In genomic region chr12:16895221-16895928, GRCm38 (mm10) we compare ENCODE assay signal across 8 mouse cellular contexts. TPM values are rescaled to one million over a fixed set of nuclear protein-coding genes. Genes with fewer than 3 reads are reported as not detected.
DNase-seq lines count a peak whose midpoint lies in the region; ATAC-seq and TF ChIP-seq lines count a peak whose summit lies in the region.

No protein-coding gene starts in this region.

- H3K4me1 ChIP-seq in G1E (ENCODE audit: insufficient read depth, low read depth, low read length), result peaks cover 47% of the 10 kb centered on the region
- peaks cover 11% of the 10 kb centered on the region for H3K4me1 ChIP-seq in forebrain, postnatal 0 days (ENCODE audit: insufficient read depth)
- H3K4me1 ChIP-seq in hindbrain, embryonic 13.5 days (replicated peaks), result peaks cover 28% of the 10 kb centered on the region
- peaks cover 14% of the 10 kb centered on the region for H3K4me1 ChIP-seq in lung, embryonic 14.5 days (ENCODE audit: insufficient read depth)

- H3K27me3 ChIP-seq in G1E (ENCODE audit: insufficient read depth, low read length), result no peaks in the 10 kb centered on the region
- no peaks in the 10 kb centered on the region for H3K27me3 ChIP-seq in forebrain, postnatal 0 days (ENCODE audit: insufficient read depth, low read length)
- no peaks in the 10 kb centered on the region for H3K27me3 ChIP-seq in hindbrain, embryonic 13.5 days
- H3K27me3 ChIP-seq in lung, embryonic 14.5 days (ENCODE audit: insufficient read depth, low read length), result no peaks in the 10 kb centered on the region

- peak; percentile 55 for ATAC-seq in G1E (ENCODE audit: extremely low read depth, insufficient number of reproducible peaks, low FRiP score, poor library complexity, severe bottlenecking)
- ATAC-seq in forebrain, postnatal 0 days, result peak; percentile 53
- peak; percentile 81 for ATAC-seq in hindbrain, embryonic 13.5 days (ENCODE audit: low FRiP score)
- ATAC-seq in lung, embryonic 14.5 days (ENCODE audit: insufficient read depth), result peak; percentile 42

- H3K9me3 ChIP-seq in G1E (replicated peaks), result no peaks in the 10 kb centered on the region
- H3K9me3 ChIP-seq in forebrain, postnatal 0 days (ENCODE audit: low read length), result no peaks in the 10 kb centered on the region
- H3K9me3 ChIP-seq in hindbrain, embryonic 13.5 days, result no peaks in the 10 kb centered on the region
- no peaks in the 10 kb centered on the region for H3K9me3 ChIP-seq in lung, embryonic 14.5 days (ENCODE audit: low read depth, low read length)

- peak overlapping the region; percentile 92 for H3K27ac ChIP-seq in forebrain, postnatal 0 days (ENCODE audit: low read depth, low read length)
- H3K27ac ChIP-seq in hindbrain, embryonic 13.5 days, result peak overlapping the region; percentile 96
- H3K27ac ChIP-seq in lung, embryonic 14.5 days (ENCODE audit: low read depth), result peak overlapping the region; percentile 99

- under 1% methylated on average over 39 of the region's 41 CpGs for WGBS in forebrain, postnatal 0 days
- WGBS in hindbrain, embryonic 13.5 days, result under 1% methylated on average over 31 of the region's 41 CpGs
- 0% methylated on average over 39 of the region's 41 CpGs for WGBS in lung, embryonic 14.5 days

- no peak for TF ChIP-seq CTCF in G1E (IDR thresholded peaks at IDR 0.05; ENCODE audit: low read depth, low read length)
- TF ChIP-seq CTCF in forebrain, postnatal 0 days (IDR thresholded peaks at IDR 0.05; ENCODE audit: low read depth), result no peak
- TF ChIP-seq CTCF in lung, embryonic 14.5 days (IDR thresholded peaks at IDR 0.05; ENCODE audit: low read depth), result no peak

- peak overlapping the region; percentile 84 for H3K9ac ChIP-seq in forebrain, postnatal 0 days
- peak overlapping the region; percentile 93 for H3K9ac ChIP-seq in hindbrain, embryonic 13.5 days
- H3K9ac ChIP-seq in lung, embryonic 14.5 days, result peak overlapping the region; percentile 94

- peak overlapping the region; percentile 91 for H3K4me2 ChIP-seq in forebrain, postnatal 0 days (ENCODE audit: low read depth)
- H3K4me2 ChIP-seq in hindbrain, embryonic 13.5 days, result peak overlapping the region; percentile 82
- peak overlapping the region; percentile 92 for H3K4me2 ChIP-seq in lung, embryonic 14.5 days

- intact Hi-C loops in left cerebral cortex, postnatal 14 days (cut with DNase I), result loop anchor here (5.0 kb wide), 1 partner anchor 58 kb away; no protein-coding TSS in a partner anchor

- H3K36me3 ChIP-seq in G1E (replicated peaks), result no peaks in the 10 kb centered on the region
- H3K36me3 ChIP-seq in forebrain, postnatal 0 days (ENCODE audit: insufficient read depth), result no peaks in the 10 kb centered on the region
- H3K36me3 ChIP-seq in hindbrain, embryonic 13.5 days, result no peaks in the 10 kb centered on the region
- H3K36me3 ChIP-seq in lung, embryonic 14.5 days (ENCODE audit: insufficient read depth), result no peaks in the 10 kb centered on the region

- H3K4me3 ChIP-seq in G1E (ENCODE audit: low read depth, low read length), result peak overlapping the region; percentile 85
- H3K4me3 ChIP-seq in forebrain, postnatal 0 days (ENCODE audit: low read depth, low read length), result peak overlapping the region; percentile 88
- peak overlapping the region; percentile 91 for H3K4me3 ChIP-seq in hindbrain, embryonic 13.5 days
- H3K4me3 ChIP-seq in lung, embryonic 14.5 days (ENCODE audit: low read depth, low read length), result peak overlapping the region; percentile 92

- peak; percentile 61 for DNase-seq in CD4-positive helper T cell, adult 2 months (ENCODE audit: low read depth, low spot score)
- DNase-seq in G1E (ENCODE audit: low spot score), result peak; percentile 32
- DNase-seq in cerebellum, adult 8-10 months, result peak; percentile 59
- DNase-seq in forebrain, postnatal 0 days, result peak; percentile 63
- peak; percentile 62 for DNase-seq in lung, embryonic 14.5 days
- DNase-seq in right cerebral cortex, adult 2 months (ENCODE audit: low spot score in 2 of 2), result peak; percentile 38 to 65
- no peak for DNase-seq in left cerebral cortex, postnatal 14 days (ENCODE audit: low spot score in 2 of 2)

RNA-seq across cellular contexts. Expression of gene Rock2, which starts 0.7 kb away (rescaled TPM):
- total RNA-seq in G1E (2014; fragmentation: Nextera tagmentation), result 78.0 and 78.8 TPM in 2 replicates
- 46.1 and 59.7 TPM in 2 replicates for total RNA-seq in G1E (2017)
- 3.1 and 3.5 TPM in 2 replicates for polyA plus RNA-seq in G1E (2012)
- total RNA-seq in forebrain, postnatal 0 days (2014; rRNA removed), result 33.5 and 43.1 TPM in 2 replicates
- polyA plus RNA-seq in forebrain, postnatal 0 days (2015; fragmentation: Nextera tagmentation; extraction: Ambion mirVana), result 7.0 and 10.5 TPM in 2 replicates
- polyA plus RNA-seq in hindbrain, embryonic 13.5 days (2015; fragmentation: Nextera tagmentation; extraction: Ambion mirVana), result 15.1 and 15.5 TPM in 2 replicates
- polyA plus RNA-seq in lung, embryonic 14.5 days (2014; fragmentation: Nextera tagmentation; extraction: Ambion mirVana), result 22.6 and 23.2 TPM in 2 replicates
- total RNA-seq in left cerebral cortex, postnatal 14 days (2021), result 10 to 100 TPM; 91.6 to 95.2 TPM

Comparison
In these comparisons a context has a peak if more than half of its experiments do, and no peak if none do; other contexts are left out.
1. DNase-seq: peak in CD4-positive helper T cell, adult 2 months (single experiment), G1E (single experiment), cerebellum, adult 8-10 months (single experiment), forebrain, postnatal 0 days (single experiment), lung, embryonic 14.5 days (single experiment) and right cerebral cortex, adult 2 months (2 of 2); none in left cerebral cortex, postnatal 14 days (0 of 2).
2. Peak in every context shown above with its lines, with median percentiles within 50 percentile points of each other: ATAC-seq, H3K4me3 ChIP-seq, H3K27ac ChIP-seq, H3K4me2 ChIP-seq and H3K9ac ChIP-seq.